Mouse (Mus musculus) midbrain, embryonic 11.5 days (tissue): ENCODE data around the gene Serp1. TPM values are rescaled to one million over a fixed set of nuclear protein-coding genes. Genes with fewer than 3 reads are reported as not detected.

ENCODE experiments used
- ATAC-seq: fragments of 200-750 bp; cut with Nextera tagmentation; 2 replicates; pipeline ENCODE4 v1.8.0; 2017; ENCODE audit warnings: moderate TSS enrichment, moderate library complexity; ENCODE audit not compliant: low FRiP score
- DNase-seq: peaks from one replicate; pipeline ENCODE4 v3.0.0; 2015; ENCODE audit warnings: low spot score; ENCODE audit errors: missing footprints
- H3K27ac ChIP-seq: fragments of 300-500 bp; sonication (generic); 2 replicates; pipeline ENCODE4 v1.5.1; 2014; ENCODE audit warnings: low read depth, low read length
- H3K27me3 ChIP-seq: fragments of 300-500 bp; sonication (generic); 2 replicates; pipeline ENCODE4 v1.6.1; 2014; ENCODE audit warnings: mild to moderate bottlenecking, low read length, moderate library complexity, mixed read lengths; ENCODE audit not compliant: control insufficient read depth, insufficient read depth
- H3K36me3 ChIP-seq: fragments of 300-500 bp; sonication (generic); 2 replicates; pipeline ENCODE4 v1.6.1; 2014; ENCODE audit warnings: mild to moderate bottlenecking, low read length, moderate library complexity, mixed read lengths; ENCODE audit not compliant: control insufficient read depth, insufficient read depth
- H3K4me1 ChIP-seq: fragments of 300-500 bp; sonication (generic); 2 replicates; pipeline ENCODE4 v1.6.1; 2014; ENCODE audit warnings: low read length; ENCODE audit not compliant: control insufficient read depth, insufficient read depth
- H3K4me2 ChIP-seq: fragments of 300-500 bp; sonication (generic); 2 replicates; pipeline ENCODE4 v1.6.1; 2014; ENCODE audit warnings: mild to moderate bottlenecking, moderate library complexity
- H3K4me3 ChIP-seq: fragments of 300-500 bp; sonication (generic); 2 replicates; pipeline ENCODE4 v1.5.1; 2014; ENCODE audit warnings: low read depth, low read length
- H3K9ac ChIP-seq: fragments of 300-500 bp; sonication (generic); 2 replicates; pipeline ENCODE4 v1.6.1; 2014; ENCODE audit warnings: low read length
- H3K9me3 ChIP-seq: fragments of 300-500 bp; sonication (generic); 2 replicates; pipeline ENCODE4 v1.6.1; 2016; ENCODE audit warnings: low read length; ENCODE audit not compliant: control insufficient read depth
- WGBS: fragments of 180-500 bp; shearing (Covaris S2); extraction: QIAGEN DNeasy Blood & Tissue Kit; methylation state at CpG from one replicate; pipeline ENCODE4 v1.1.7; 2014; 5-methylcytosine and 5-hydroxymethylcytosine counted together
- polyA plus RNA-seq: library from polyadenylated mRNA; unstranded; fragments of >200 nt; fragmentation: Nextera tagmentation; extraction: Ambion mirVana; gene quantifications from 2 replicates; pipeline ENCODE4 v1.2.1, GENCODE M21; 2014

Serp1 gene
- polyA plus RNA-seq, 1 experiment from 2014 or later, result 146 TPM

- Histone ChIP-seq H3K27me3 (no peaks in the 10 kb centered on the region), H3K4me1 (peaks cover 5% of the 10 kb centered on the region; the same call in 1 of the 2 replicates), H3K9ac (no peak overlapping the region), H3K4me2 (peak overlapping the region; percentile 68), H3K27ac (no peak overlapping the region), H3K4me3 (no peak overlapping the region), H3K36me3 (peaks cover 4% of the 10 kb centered on the region; the same call in 1 of the 2 replicates), H3K9me3 (no peaks in the 10 kb centered on the region)
- DNase-seq, result no peak
- no peak for ATAC-seq
- WGBS, result 73% methylated on average over 4 of the region's 4 CpGs
Observed at GRCm38 (mm10) chr3:58524246-58524645, 1.4 kb downstream of the Serp1 start.

- Histone ChIP-seq H3K9ac (no peak overlapping the region), H3K4me1 (peaks cover 5% of the 10 kb centered on the region; the same call in 1 of the 2 replicates), H3K36me3 (peaks cover 4% of the 10 kb centered on the region; the same call in 1 of the 2 replicates), H3K9me3 (no peaks in the 10 kb centered on the region), H3K27me3 (no peaks in the 10 kb centered on the region), H3K4me2 (no peak overlapping the region), H3K27ac (no peak overlapping the region), H3K4me3 (no peak overlapping the region)
- WGBS, result 91% methylated on average over 3 of the region's 3 CpGs
- ATAC-seq (no peak), DNase-seq (no peak)
Observed at GRCm38 (mm10) chr3:58523386-58523785, 2.3 kb downstream of the Serp1 start.

GRCm38 (mm10) chr3:58521361-58521760, 4.3 kb downstream of the Serp1 start:
- peaks cover 4% of the 10 kb centered on the region; the same call in 1 of the 2 replicates for H3K36me3 ChIP-seq
- DNase-seq, result no peak
- ATAC-seq, result no peak
- WGBS, result 93% methylated on average over 2 of the region's 2 CpGs
- no peak overlapping the region for H3K4me3 ChIP-seq
- H3K27me3 ChIP-seq, result no peaks in the 10 kb centered on the region
- peaks cover under 1% of the 10 kb centered on the region; the same call in 1 of the 2 replicates for H3K4me1 ChIP-seq
- no peak overlapping the region for H3K9ac ChIP-seq
- H3K27ac ChIP-seq, result no peak overlapping the region
- no peaks in the 10 kb centered on the region for H3K9me3 ChIP-seq
- no peak overlapping the region for H3K4me2 ChIP-seq

GRCm38 (mm10) chr3:58520286-58520685, 5.4 kb downstream of the Serp1 start:
- H3K4me2 ChIP-seq, result no peak overlapping the region
- no peaks in the 10 kb centered on the region for H3K27me3 ChIP-seq
- no peaks in the 10 kb centered on the region for H3K9me3 ChIP-seq
- 86% methylated on average over 6 of the region's 6 CpGs for WGBS
- H3K36me3 ChIP-seq, result peaks cover 4% of the 10 kb centered on the region; the same call in 1 of the 2 replicates
- no peak overlapping the region for H3K27ac ChIP-seq
- ATAC-seq (no peak), DNase-seq (no peak)
- no peaks in the 10 kb centered on the region for H3K4me1 ChIP-seq
- no peak overlapping the region for H3K4me3 ChIP-seq
- no peak overlapping the region for H3K9ac ChIP-seq

- Histone ChIP-seq H3K27ac (no peak overlapping the region), H3K4me1 (no peaks in the 10 kb centered on the region), H3K9me3 (no peaks in the 10 kb centered on the region), H3K36me3 (peaks cover 4% of the 10 kb centered on the region; the same call in 1 of the 2 replicates), H3K4me2 (no peak overlapping the region), H3K4me3 (no peak overlapping the region), H3K27me3 (no peaks in the 10 kb centered on the region), H3K9ac (no peak overlapping the region)
- 83% methylated on average over 3 of the region's 3 CpGs for WGBS
- ATAC-seq (no peak), DNase-seq (no peak)
Observed at GRCm38 (mm10) chr3:58519536-58519935, 6.2 kb downstream of the Serp1 start.

GRCm38 (mm10) chr3:58518962-58519361, 6.7 kb downstream of the Serp1 start:
- ATAC-seq (no peak), DNase-seq (no peak)
- no peak overlapping the region for H3K4me2 ChIP-seq
- no peak overlapping the region for H3K4me3 ChIP-seq
- no peak overlapping the region for H3K9ac ChIP-seq
- peaks cover 4% of the 10 kb centered on the region; the same call in 1 of the 2 replicates for H3K36me3 ChIP-seq
- 93% methylated on average over 2 of the region's 2 CpGs for WGBS
- H3K4me1 ChIP-seq, result no peaks in the 10 kb centered on the region
- no peak overlapping the region for H3K27ac ChIP-seq
- no peaks in the 10 kb centered on the region for H3K9me3 ChIP-seq
- no peaks in the 10 kb centered on the region for H3K27me3 ChIP-seq

- Histone ChIP-seq H3K36me3 (no peaks in the 10 kb centered on the region), H3K4me1 (no peaks in the 10 kb centered on the region), H3K4me3 (no peak overlapping the region), H3K27ac (no peak overlapping the region), H3K9me3 (no peaks in the 10 kb centered on the region), H3K27me3 (no peaks in the 10 kb centered on the region), H3K9ac (no peak overlapping the region), H3K4me2 (no peak overlapping the region)
- WGBS, result 80% methylated on average over 5 of the region's 5 CpGs
- ATAC-seq, result no peak
- DNase-seq, result no peak
Observed at GRCm38 (mm10) chr3:58517800-58518199, 7.9 kb downstream of the Serp1 start.

- Histone ChIP-seq H3K4me2 (no peak overlapping the region), H3K9me3 (no peaks in the 10 kb centered on the region), H3K27me3 (no peaks in the 10 kb centered on the region), H3K27ac (no peak overlapping the region), H3K9ac (no peak overlapping the region), H3K4me3 (no peak overlapping the region), H3K4me1 (no peaks in the 10 kb centered on the region), H3K36me3 (no peaks in the 10 kb centered on the region)
- WGBS, result 82% methylated on average over 5 of the region's 5 CpGs
- ATAC-seq (no peak), DNase-seq (no peak)
Observed at GRCm38 (mm10) chr3:58517258-58517657, 8.4 kb downstream of the Serp1 start.

- Histone ChIP-seq H3K9ac (no peak overlapping the region), H3K9me3 (no peaks in the 10 kb centered on the region), H3K4me3 (no peak overlapping the region), H3K36me3 (no peaks in the 10 kb centered on the region), H3K27ac (no peak overlapping the region), H3K4me2 (no peak overlapping the region), H3K27me3 (no peaks in the 10 kb centered on the region), H3K4me1 (no peaks in the 10 kb centered on the region)
- DNase-seq (no peak), ATAC-seq (no peak)
- 81% methylated on average over 7 of the region's 7 CpGs for WGBS
Observed at GRCm38 (mm10) chr3:58516602-58516976, 9.1 kb downstream of the Serp1 start.
